Mouse (Mus musculus): ENCODE measurements around the gene Cxcr5. TPM values are rescaled to one million over a fixed set of nuclear protein-coding genes. Genes with fewer than 3 reads are reported as not detected.

Gene Cxcr5
- total RNA-seq, 2 experiments from 2014 or later = not detected

Other genes with a start within 250 kb of the Cxcr5 start
- gene C2cd2l, start 241.6 kb downstream of the Cxcr5 start, total RNA-seq (2021) = 10 to 100 TPM; 69.5 to 74.9 TPM
- 10 to 100 TPM; 20.4 to 22.2 TPM for gene Dpagt1, start 235.9 kb downstream of the Cxcr5 start, total RNA-seq (2021)
- gene H2afx, start 227.2 kb downstream of the Cxcr5 start, total RNA-seq (2021) = 10 to 100 TPM; 81.0 to 82.7 TPM
- gene Hmbs, start 217.6 kb downstream of the Cxcr5 start, total RNA-seq (2021) = 10 to 100 TPM; 21.5 to 23.8 TPM
- 10 to 100 TPM; 39.5 to 45.9 TPM for gene Vps11, start 200.2 kb downstream of the Cxcr5 start, total RNA-seq (2021)
- 10 to 100 TPM; 87.2 to 90.0 TPM for gene Hyou1, start 182.4 kb downstream of the Cxcr5 start, total RNA-seq (2021)
- gene Slc37a4, start 165.0 kb downstream of the Cxcr5 start, total RNA-seq (2021) = 10 to 100 TPM; 41.5 to 44.9 TPM
- 1,000 to 10,000 TPM in 1 of 2 experiments, 100 to 1,000 TPM in 1; 978 to 1,068 TPM for gene Rps25, start 154.7 kb downstream of the Cxcr5 start, total RNA-seq (2021)
- gene Trappc4, start 154.3 kb downstream of the Cxcr5 start, total RNA-seq (2021) = 100 to 1,000 TPM; 126 to 129 TPM
- gene Ccdc84, start 143.3 kb downstream of the Cxcr5 start, total RNA-seq (2021) = 10 to 100 TPM; 21.6 to 23.4 TPM
- not detected for gene Foxr1, start 120.7 kb downstream of the Cxcr5 start, total RNA-seq (2021)
- not detected for gene Upk2, start 106.9 kb downstream of the Cxcr5 start, total RNA-seq (2021)
- 100 to 1,000 TPM; 109 to 113 TPM for gene Bcl9l, start 79.1 kb downstream of the Cxcr5 start, total RNA-seq (2021)
- gene Ddx6, start 43.0 kb upstream of the Cxcr5 start, total RNA-seq (2021) = 100 to 1,000 TPM; 144 to 146 TPM
- gene Treh, start 111.4 kb upstream of the Cxcr5 start, total RNA-seq (2021) = not detected
- 100 to 1,000 TPM; 132 to 141 TPM for gene Phldb1, start 173.3 kb upstream of the Cxcr5 start, total RNA-seq (2021)
- gene Arcn1, start 206.0 kb upstream of the Cxcr5 start, total RNA-seq (2021) = 100 to 1,000 TPM; 116 to 122 TPM
- gene Ift46, start 206.0 kb upstream of the Cxcr5 start, total RNA-seq (2021) = 100 to 1,000 TPM; 111 to 114 TPM
- 10 to 100 TPM; 17.9 to 20.1 TPM for gene Tmem25, start 237.4 kb upstream of the Cxcr5 start, total RNA-seq (2021)
- 1 to 10 TPM in 1 of 2 experiments, under 1 TPM in 1; 0.54 to 1.0 TPM for gene Ttc36, start 241.2 kb upstream of the Cxcr5 start, total RNA-seq (2021)